Mouse (Mus musculus): ENCODE measurements around the gene Tmppe. TPM values are rescaled to one million over a fixed set of nuclear protein-coding genes. Genes with fewer than 3 reads are reported as not detected.

Tmppe gene
- total RNA-seq, 4 experiments from 2014 or later, result 10.9 to 15.1 (median 11.8) TPM

DNA sequence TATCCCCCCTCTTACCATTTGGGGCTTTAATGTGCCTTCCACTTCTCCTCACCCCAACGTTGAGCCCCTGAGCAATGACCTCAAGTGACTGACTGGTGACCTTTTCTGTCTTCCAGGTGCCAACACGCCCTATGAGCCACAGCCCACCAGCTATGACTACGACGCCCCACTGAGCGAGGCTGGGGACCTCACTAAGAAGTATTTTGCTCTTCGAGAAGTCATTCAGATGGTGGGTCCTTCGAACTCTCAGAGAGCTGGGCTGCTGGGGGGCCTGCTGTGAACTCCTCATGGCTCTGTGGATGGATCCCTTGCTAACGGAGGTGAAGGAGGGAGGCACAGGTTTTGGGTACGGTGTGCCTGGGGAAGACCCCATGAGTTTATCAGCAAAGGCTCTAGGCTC is 42.0 kb downstream of the Tmppe start:
- DNase-seq (ENCODE audit: low spot score in 2 of 2), result no peak

GRCm38 (mm10) chr9:114443351-114443750 is 42.4 kb downstream of the Tmppe start:
- DNase-seq (ENCODE audit: low spot score in 2 of 2), result no peak

DNA sequence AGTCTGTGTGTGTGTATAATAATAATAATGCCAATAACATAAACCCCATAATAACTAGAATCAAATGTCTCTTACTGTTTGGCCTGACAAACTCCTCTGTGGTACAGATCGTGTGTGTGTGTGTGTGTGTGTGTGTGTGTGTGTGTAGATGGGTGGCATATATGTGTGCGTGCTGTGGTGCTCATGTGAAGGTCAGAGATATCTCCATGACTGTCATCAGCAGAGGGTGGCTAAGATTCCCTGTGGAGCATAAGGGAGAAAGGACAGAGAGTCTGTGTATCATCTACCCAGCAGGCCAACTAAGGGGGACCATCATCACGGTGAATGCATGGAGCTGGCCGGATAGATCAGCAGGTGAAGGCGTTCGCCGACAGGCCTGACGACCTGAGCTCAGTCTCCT is 46.0 kb downstream of the Tmppe start:
- DNase-seq (ENCODE audit: low spot score in 2 of 2), result no peak

DNA sequence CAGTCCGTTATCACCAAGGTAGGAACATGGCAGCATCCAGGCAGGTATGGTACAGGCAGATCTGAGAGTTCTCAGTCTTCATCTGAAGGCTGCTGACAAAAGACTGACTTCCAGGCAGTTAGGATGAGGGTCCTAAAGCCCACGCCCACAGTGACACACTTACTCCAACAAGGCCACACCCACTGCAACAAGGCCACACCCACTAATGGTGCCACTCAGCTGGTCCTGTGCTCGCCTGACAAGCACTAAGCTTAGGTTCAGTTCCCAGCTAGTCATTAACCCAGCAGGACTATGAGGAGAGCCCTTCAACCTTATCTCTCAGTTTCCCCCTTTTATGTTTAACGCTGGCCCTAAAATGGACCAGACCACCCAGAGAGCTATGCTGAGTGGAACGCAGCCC is 47.8 kb downstream of the Tmppe start:
- no peak for DNase-seq (ENCODE audit: low spot score in 2 of 2)

GRCm38 (mm10) chr9:114449120-114449754 is 48.3 kb downstream of the Tmppe start:
- no peak for DNase-seq (ENCODE audit: low spot score in 2 of 2)

DNA sequence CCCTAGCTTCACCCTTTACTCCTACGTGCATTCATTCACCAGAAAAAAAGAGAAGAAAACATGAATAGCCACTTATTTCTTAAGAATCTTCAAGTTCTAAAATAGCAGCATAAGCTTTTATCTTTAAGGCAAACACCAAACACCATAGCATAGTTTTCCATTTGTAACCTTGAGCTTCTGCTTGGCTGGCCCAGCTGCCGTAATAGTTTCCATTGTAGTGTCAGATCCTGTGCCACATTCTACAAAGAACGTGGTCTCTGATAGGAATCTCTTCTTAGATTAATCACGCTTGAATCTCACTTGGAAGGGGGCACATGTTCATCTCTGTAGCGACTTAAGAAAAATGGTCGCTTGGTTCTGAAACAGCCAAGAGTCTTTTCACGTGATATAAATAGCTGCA is 50.7 kb downstream of the Tmppe start:
- DNase-seq (ENCODE audit: low spot score in 2 of 2), result no peak

DNA sequence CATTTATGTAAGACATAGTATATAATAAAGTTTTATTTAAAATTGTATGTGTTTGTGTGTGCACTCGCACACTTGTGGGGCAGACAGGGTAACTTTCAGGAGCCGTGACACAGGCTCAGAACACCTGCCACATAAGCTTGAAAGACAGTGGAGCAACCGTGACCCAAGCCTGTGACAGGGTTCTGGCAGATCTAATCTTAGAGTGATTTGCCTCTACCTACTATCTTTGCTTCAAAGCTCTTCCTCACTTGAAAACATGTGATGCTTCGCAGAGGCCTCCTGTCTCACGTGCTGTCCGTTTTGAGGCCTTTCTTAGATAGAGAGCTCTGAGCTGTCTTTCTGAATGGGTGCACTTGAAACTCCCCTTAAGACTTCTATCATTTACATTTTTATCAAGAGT is 51.5 kb downstream of the Tmppe start:
- no peak for DNase-seq (ENCODE audit: low spot score in 2 of 2)

DNA sequence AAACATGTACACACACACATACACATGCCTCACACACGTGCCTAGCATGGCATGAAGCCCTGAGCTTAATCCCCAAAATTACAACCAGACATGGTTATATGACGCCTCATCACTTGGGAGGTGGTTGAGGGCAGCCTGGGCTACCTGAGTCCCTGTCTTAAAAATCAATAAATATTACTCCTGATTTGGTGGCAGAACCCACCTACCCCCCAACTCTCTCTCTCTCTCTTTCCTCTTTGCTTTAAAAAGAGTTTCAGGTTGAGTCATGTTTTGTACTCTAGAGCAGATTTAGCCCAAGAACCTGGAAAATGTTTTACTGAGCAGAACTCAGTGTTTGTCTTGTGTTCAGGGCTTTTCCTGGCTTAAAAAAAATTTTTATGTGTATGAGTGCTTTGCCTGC is 54.5 kb downstream of the Tmppe start:
- DNase-seq (ENCODE audit: low spot score in 2 of 2), result no peak

Other genes starting within 250 kb of the Tmppe start
- gene Bcl2a1c, start 71.0 kb upstream of the Tmppe start, total RNA-seq (2022), result 1 to 10 TPM in 1 of 4 experiments, not detected in 3; 1.5 TPM
- gene Crtap, start 10.4 kb upstream of the Tmppe start, total RNA-seq (2022), result 10 to 100 TPM in 1 of 4 experiments, 1 to 10 TPM in 3; 5.9 to 10.9 (median 7.6) TPM
- gene Glb1, start within 50 bp of the Tmppe start, total RNA-seq (2022), result 10 to 100 TPM; 28.6 to 32.1 (median 29.6) TPM
- gene Ccr4, start 103.8 kb downstream of the Tmppe start, total RNA-seq (2022), result not detected
- gene C130032M10Rik, start 114.6 kb downstream of the Tmppe start, total RNA-seq (2022), result not detected
- gene Trim71, start 163.3 kb downstream of the Tmppe start, total RNA-seq (2022), result under 1 TPM; 0.46 to 0.67 (median 0.59) TPM
- 10 to 100 TPM; 42.6 to 48.7 (median 45.0) TPM for gene Cnot10, start 239.1 kb downstream of the Tmppe start, total RNA-seq (2022)

All from left cerebral cortex, adult 8-10 months (tissue).